Mouse (Mus musculus) E14TG2a.4 (cell line): Measurements from ENCODE around the gene Filip1l.

Source experiments
- H3K27me3 ChIP-seq: 2 replicates; pipeline ENCODE4 v1.6.1; 2014; ENCODE audit warnings: low read length, control low read depth; ENCODE audit not compliant: insufficient read depth
- H3K36me3 ChIP-seq: 2 replicates; pipeline ENCODE4 v1.6.1; 2014; ENCODE audit warnings: low read length, control low read depth; ENCODE audit not compliant: insufficient read depth
- H3K4me1 ChIP-seq: replicated peaks from 2 replicates; pipeline ENCODE4 v1.6.1; 2014; ENCODE audit warnings: low read depth, low read length, control low read depth
- H3K4me3 ChIP-seq: replicated peaks from 2 replicates; pipeline ENCODE4 v1.5.1; 2014; ENCODE audit warnings: mild to moderate bottlenecking, low read length
- H3K9me3 ChIP-seq: 2 replicates; pipeline ENCODE4 v1.6.1; 2014; ENCODE audit warnings: low read length, control low read depth
- CTCF ChIP-seq: conservative IDR thresholded peaks from 2 replicates; pipeline ENCODE4 v1.5.1; 2014; ENCODE audit warnings: low read length
- NANOG ChIP-seq: IDR thresholded peaks from 2 replicates; pipeline ENCODE4 v1.6.1; 2014; ENCODE audit warnings: borderline replicate concordance, low read length, mixed read lengths
- POU5F1 ChIP-seq: IDR thresholded peaks from 2 replicates; pipeline ENCODE4 v1.6.1; 2014; ENCODE audit warnings: low read length, borderline replicate concordance

Gene Filip1l

GRCm38 (mm10) chr16:57555667-57556066 is 202.8 kb downstream of the Filip1l start:
- H3K9me3 ChIP-seq: no peaks in the 10 kb centered on the region
- no peaks in the 10 kb centered on the region for H3K27me3 ChIP-seq
- no peak overlapping the region for H3K4me3 ChIP-seq
- TF ChIP-seq CTCF (no peak), NANOG (no peak), POU5F1 (no peak)
- H3K36me3 ChIP-seq: no peaks in the 10 kb centered on the region
- H3K4me1 ChIP-seq: no peaks in the 10 kb centered on the region

- Histone ChIP-seq H3K4me3 (no peak overlapping the region), H3K9me3 (no peaks in the 10 kb centered on the region), H3K36me3 (no peaks in the 10 kb centered on the region), H3K27me3 (no peaks in the 10 kb centered on the region), H3K4me1 (peaks cover 3% of the 10 kb centered on the region; the same call in 1 of the 2 replicates)
- no peak for TF ChIP-seq CTCF
- no peak for TF ChIP-seq NANOG
- no peak for TF ChIP-seq POU5F1
Measured at GRCm38 (mm10) chr16:57556244-57556643, 203.4 kb downstream of the Filip1l start.

- no peaks in the 10 kb centered on the region; the same call in 1 of the 2 replicates for H3K36me3 ChIP-seq
- no peaks in the 10 kb centered on the region for H3K9me3 ChIP-seq
- H3K4me3 ChIP-seq: no peak overlapping the region
- no peak for TF ChIP-seq NANOG
- TF ChIP-seq CTCF: no peak
- TF ChIP-seq POU5F1: no peak
- H3K4me1 ChIP-seq: peaks cover 17% of the 10 kb centered on the region
- H3K27me3 ChIP-seq: no peaks in the 10 kb centered on the region
Measured at GRCm38 (mm10) chr16:57558258-57558657, 205.4 kb downstream of the Filip1l start.

GRCm38 (mm10) chr16:57560185-57560584 is 207.3 kb downstream of the Filip1l start:
- Histone ChIP-seq H3K27me3 (no peaks in the 10 kb centered on the region), H3K36me3 (no peaks in the 10 kb centered on the region; the same call in 1 of the 2 replicates)
- no peak for TF ChIP-seq CTCF
- TF ChIP-seq POU5F1: no peak
- no peak for TF ChIP-seq NANOG

GRCm38 (mm10) chr16:57563453-57563852 is 210.6 kb downstream of the Filip1l start:
- Histone ChIP-seq H3K27me3 (no peaks in the 10 kb centered on the region), H3K9me3 (no peaks in the 10 kb centered on the region), H3K4me3 (no peak overlapping the region), H3K36me3 (peaks cover 6% of the 10 kb centered on the region; the same call in 1 of the 2 replicates), H3K4me1 (peaks cover 17% of the 10 kb centered on the region)
- TF ChIP-seq NANOG (no peak), POU5F1 (no peak), CTCF (no peak)

More at GRCm38 (mm10) chr16:57560185-57560584, 207.3 kb downstream of the Filip1l start:
- Histone ChIP-seq H3K4me3 (no peak overlapping the region), H3K4me1 (peaks cover 17% of the 10 kb centered on the region), H3K9me3 (no peaks in the 10 kb centered on the region)

GRCm38 (mm10) chr16:57564807-57565206 is 211.9 kb downstream of the Filip1l start:
- H3K4me3 ChIP-seq: no peak overlapping the region

GRCm38 (mm10) chr16:57566215-57566614 is 213.3 kb downstream of the Filip1l start:
- Histone ChIP-seq H3K4me3 (no peak overlapping the region), H3K4me1 (peaks cover 14% of the 10 kb centered on the region), H3K9me3 (no peaks in the 10 kb centered on the region), H3K27me3 (no peaks in the 10 kb centered on the region), H3K36me3 (peaks cover 10% of the 10 kb centered on the region; the same call in 1 of the 2 replicates)
- TF ChIP-seq CTCF (no peak), POU5F1 (no peak), NANOG (no peak)

More at GRCm38 (mm10) chr16:57564807-57565206, 211.9 kb downstream of the Filip1l start:
- Histone ChIP-seq H3K36me3 (peaks cover 7% of the 10 kb centered on the region; the same call in 1 of the 2 replicates), H3K9me3 (no peaks in the 10 kb centered on the region), H3K4me1 (peaks cover 17% of the 10 kb centered on the region), H3K27me3 (no peaks in the 10 kb centered on the region)
- TF ChIP-seq NANOG (no peak), POU5F1 (no peak), CTCF (no peak)

GRCm38 (mm10) chr16:57568648-57569404 is 215.9 kb downstream of the Filip1l start:
- H3K27me3 ChIP-seq: no peaks in the 10 kb centered on the region
- H3K9me3 ChIP-seq: no peaks in the 10 kb centered on the region
- peaks cover 16% of the 10 kb centered on the region for H3K4me1 ChIP-seq
- H3K4me3 ChIP-seq: no peak overlapping the region
- peaks cover 10% of the 10 kb centered on the region; the same call in 1 of the 2 replicates for H3K36me3 ChIP-seq
- TF ChIP-seq NANOG (no peak), CTCF (no peak), POU5F1 (no peak)

- H3K4me1 ChIP-seq: peaks cover 35% of the 10 kb centered on the region
- H3K9me3 ChIP-seq: no peaks in the 10 kb centered on the region
- H3K27me3 ChIP-seq: no peaks in the 10 kb centered on the region
- H3K4me3 ChIP-seq: no peak overlapping the region
- no peak for TF ChIP-seq POU5F1
- TF ChIP-seq NANOG: no peak
- TF ChIP-seq CTCF: no peak
- peaks cover 8% of the 10 kb centered on the region; the same call in 1 of the 2 replicates for H3K36me3 ChIP-seq
Measured at GRCm38 (mm10) chr16:57570789-57571311, 218.0 kb downstream of the Filip1l start.
